Mouse (Mus musculus) liver, postnatal 0 days (tissue): Measurements from ENCODE around the gene C130032M10Rik.
"Not testable (repeated sequence)": the region's sequence is repeated elsewhere in the genome, so short reads cannot be mapped to it uniquely, and the experiment has no call there.

Experiments used
- CTCF ChIP-seq: sonication (generic); IDR thresholded peaks from 2 replicates; pipeline ENCODE4 v1.5.1; 2016; ENCODE audit warnings: antibody characterized with exemption, low read depth
- EP300 ChIP-seq: IDR thresholded peaks from 2 replicates; pipeline ENCODE4 v1.6.1; 2016; ENCODE audit warnings: antibody characterized with exemption, low read depth, mild to moderate bottlenecking

DNA sequence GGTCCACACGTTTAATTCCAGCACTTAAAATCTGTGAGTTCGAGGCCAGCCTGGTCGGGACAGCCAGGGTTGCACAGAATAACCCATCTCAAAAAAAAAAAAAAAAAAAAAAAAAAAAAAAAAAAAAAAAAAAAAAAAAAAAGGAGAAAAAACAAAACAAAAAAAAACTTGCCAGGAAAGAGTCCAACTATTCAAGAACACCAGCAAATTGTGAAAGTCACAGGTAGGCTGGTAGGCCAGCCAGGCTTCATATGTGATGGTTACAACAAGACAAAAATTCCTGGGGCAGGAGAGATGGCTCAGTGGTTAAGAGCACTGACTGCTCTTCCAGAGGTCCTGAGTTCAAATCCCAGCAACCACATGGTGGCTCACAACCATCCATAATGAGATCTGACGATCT is 5.0 kb downstream of the C130032M10Rik start:
- not testable (repeated sequence) for TF ChIP-seq EP300, CTCF
